Mouse (Mus musculus) forebrain, embryonic 15.5 days (tissue): ENCODE data around the gene Glrx. TPM values are rescaled to one million over a fixed set of nuclear protein-coding genes. Genes with fewer than 3 reads are reported as not detected.
A peak's percentile ranks its signal among the peaks of the same experiment; 100 is the strongest.

Experiments used
- ATAC-seq: fragments of 200-750 bp; cut with Nextera tagmentation; replicated peaks from 2 replicates; pipeline ENCODE4 v1.8.0; 2017; ENCODE audit warnings: mild to moderate bottlenecking, moderate TSS enrichment, moderate library complexity
- H3K27ac ChIP-seq: fragments of 300-500 bp; sonication (generic); replicated peaks from 2 replicates; pipeline ENCODE4 v1.5.1; 2015; ENCODE audit warnings: mild to moderate bottlenecking, inconsistent platforms
- H3K27me3 ChIP-seq: fragments of 300-500 bp; sonication (generic); 2 replicates; pipeline ENCODE4 v1.6.1; 2015; ENCODE audit warnings: inconsistent platforms
- H3K36me3 ChIP-seq: fragments of 300-500 bp; sonication (generic); 2 replicates; pipeline ENCODE4 v1.6.1; 2015; ENCODE audit warnings: mild to moderate bottlenecking, inconsistent platforms
- H3K4me1 ChIP-seq: fragments of 300-500 bp; sonication (generic); 2 replicates; pipeline ENCODE4 v1.6.1; 2015; ENCODE audit warnings: inconsistent platforms
- H3K4me2 ChIP-seq: fragments of 300-500 bp; sonication (generic); replicated peaks from 2 replicates; pipeline ENCODE4 v1.6.1; 2015; ENCODE audit warnings: mild to moderate bottlenecking, inconsistent platforms
- H3K4me3 ChIP-seq: fragments of 300-500 bp; sonication (generic); 2 replicates; pipeline ENCODE4 v1.5.1; 2015; ENCODE audit warnings: mild to moderate bottlenecking, inconsistent platforms
- H3K9ac ChIP-seq: fragments of 300-500 bp; sonication (generic); replicated peaks from 2 replicates; pipeline ENCODE4 v1.6.1; 2015; ENCODE audit warnings: mild to moderate bottlenecking, inconsistent platforms
- H3K9me3 ChIP-seq: fragments of 300-500 bp; sonication (generic); 2 replicates; pipeline ENCODE4 v1.6.1; 2016; ENCODE audit warnings: inconsistent platforms
- WGBS: fragments of 180-500 bp; shearing (Covaris S2); methylation state at CpG from one replicate; pipeline ENCODE4 v1.1.7; 2015; ENCODE audit warnings: mixed read lengths; 5-methylcytosine and 5-hydroxymethylcytosine counted together
- polyA plus RNA-seq: library from polyadenylated mRNA; unstranded; fragments of >200 nt; fragmentation: Nextera tagmentation; extraction: Ambion mirVana; gene quantifications from 2 replicates; pipeline ENCODE4 v1.2.1, GENCODE M21; 2015

The Glrx gene
- polyA plus RNA-seq: 29.5 and 31.5 TPM in 2 replicates

DNA sequence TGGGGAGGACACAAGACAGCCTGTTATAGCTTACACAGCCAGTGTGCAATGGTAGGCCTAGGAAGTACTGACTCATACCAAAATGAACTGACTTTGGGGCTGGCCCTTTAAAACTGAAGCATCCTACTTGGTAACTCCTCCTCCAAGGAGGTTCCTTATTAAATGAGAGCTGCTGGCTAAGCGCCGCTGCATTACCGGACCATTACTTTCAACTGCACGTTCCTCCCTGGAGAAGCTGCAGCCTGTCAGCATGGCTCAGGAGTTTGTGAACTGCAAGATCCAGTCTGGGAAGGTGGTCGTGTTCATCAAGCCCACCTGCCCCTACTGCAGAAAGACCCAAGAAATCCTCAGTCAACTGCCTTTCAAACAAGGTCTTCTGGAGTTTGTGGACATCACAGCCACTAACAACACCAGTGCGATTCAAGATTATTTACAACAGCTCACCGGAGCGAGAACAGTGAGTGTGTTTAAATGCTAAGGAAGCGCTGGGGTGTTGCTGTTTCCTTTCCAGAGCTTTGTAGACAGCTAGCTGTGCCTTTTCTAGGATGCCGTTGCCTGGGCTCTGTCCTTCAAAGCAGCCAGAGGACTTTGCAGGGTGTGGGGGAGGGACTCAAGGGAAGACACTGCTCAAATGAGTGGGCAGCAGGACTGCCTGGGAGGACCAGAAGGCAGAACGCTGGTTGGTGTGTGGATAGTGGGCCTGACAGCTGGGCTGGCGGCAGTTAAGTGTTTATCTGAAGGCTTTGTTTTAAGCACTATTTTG lies at the start of gene Glrx:
TSS of gene Glrx (plus strand) at position 150 of the 763 bp plus-strand sequence.
- no peaks in the 10 kb centered on the region for H3K9me3 ChIP-seq
- H3K4me1 ChIP-seq: peaks cover 19% of the 10 kb centered on the region
- peak within 1 kb of the TSS; percentile 43 for H3K4me3 ChIP-seq
- 1% methylated on average over 12 of the region's 12 CpGs for WGBS
- peak; percentile 92 for ATAC-seq
- H3K36me3 ChIP-seq: no peaks in the 10 kb centered on the region
- H3K27ac ChIP-seq: peak within 1 kb of the TSS; percentile 72
- no peaks in the 10 kb centered on the region for H3K27me3 ChIP-seq
- H3K4me2 ChIP-seq: peak within 1 kb of the TSS; percentile 49
- H3K9ac ChIP-seq: peak within 1 kb of the TSS; percentile 49

DNA sequence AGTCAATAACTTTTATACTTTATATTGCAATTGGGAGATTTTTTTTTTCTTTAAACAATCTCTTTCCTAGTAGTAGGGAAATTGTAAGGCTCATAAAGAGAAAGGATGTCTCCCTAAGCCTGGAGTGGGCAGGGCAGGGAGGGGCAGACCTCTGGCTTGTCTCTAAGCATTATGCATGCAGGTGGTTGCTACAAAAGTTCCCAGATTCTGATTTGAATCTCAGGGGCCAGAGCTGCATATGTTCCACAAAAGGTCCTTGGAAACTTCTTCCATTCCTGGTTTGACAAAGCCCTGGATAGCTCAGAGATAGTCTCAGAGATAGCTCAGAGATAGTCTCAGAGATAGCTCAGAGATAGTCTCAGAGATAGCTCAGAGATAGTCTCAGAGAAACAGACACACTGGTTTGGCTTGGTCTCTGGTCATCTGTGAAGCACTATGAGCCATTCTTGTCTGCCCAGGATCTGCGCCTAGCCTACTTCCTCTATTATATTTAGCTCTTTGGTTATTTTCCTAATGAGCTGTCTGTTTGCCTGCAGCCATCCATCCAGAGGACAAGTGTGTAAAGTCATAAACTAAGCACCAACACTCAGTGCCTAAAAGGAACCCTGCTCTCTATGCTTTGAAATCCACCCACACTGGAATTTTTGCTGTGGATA lies 49.0 kb upstream of the Glrx start:
- ATAC-seq: no peak
- WGBS: 86% methylated on average over 1 of the region's 1 CpGs
- no peaks in the 10 kb centered on the region for H3K4me1 ChIP-seq

DNA sequence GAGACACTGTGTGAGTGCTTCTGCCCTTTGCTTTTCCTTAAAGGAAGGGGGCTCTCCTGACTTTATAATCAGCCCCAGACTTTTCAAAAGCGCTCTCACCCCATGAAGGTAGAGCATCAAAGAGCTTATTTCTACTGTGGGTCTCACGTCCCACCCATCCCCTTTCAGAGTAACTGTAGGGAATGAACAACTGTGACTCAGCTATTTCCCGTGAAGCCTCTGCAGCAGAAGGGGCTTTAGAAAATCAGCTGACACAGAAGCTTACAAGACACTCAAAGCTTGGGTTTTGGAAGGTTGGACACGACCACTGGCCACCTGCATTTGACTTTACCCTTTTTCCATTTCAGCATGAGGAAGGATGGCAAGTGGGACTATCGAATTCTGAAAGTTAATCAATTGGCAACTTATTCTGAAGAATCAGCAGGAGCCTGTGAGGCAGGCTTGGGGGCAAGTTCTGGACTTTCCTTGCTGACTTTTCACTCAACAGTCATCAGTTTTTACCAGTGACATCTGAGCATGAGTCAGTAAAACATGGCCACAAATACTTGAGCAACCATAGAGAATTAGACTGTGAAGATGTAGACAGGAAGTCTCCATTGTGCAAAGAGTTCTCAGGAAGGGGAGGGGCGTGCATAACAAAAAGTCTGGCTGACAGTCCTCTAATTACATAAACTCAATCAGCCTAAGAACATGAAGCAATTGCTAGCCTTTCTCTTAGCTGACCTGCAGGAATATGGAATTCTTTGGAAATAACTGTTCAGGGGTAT lies 45.6 kb upstream of the Glrx start:
- WGBS: 62% methylated on average over 6 of the region's 6 CpGs
- Histone ChIP-seq H3K4me2 (no peak overlapping the region), H3K36me3 (no peaks in the 10 kb centered on the region), H3K27me3 (no peaks in the 10 kb centered on the region), H3K27ac (no peak overlapping the region), H3K9ac (no peak overlapping the region), H3K9me3 (no peaks in the 10 kb centered on the region), H3K4me3 (no peak overlapping the region), H3K4me1 (no peaks in the 10 kb centered on the region)
- no peak for ATAC-seq

More for the DNA sequence above, 49.0 kb upstream of the Glrx start:
- H3K4me2 ChIP-seq: no peak overlapping the region
- H3K9ac ChIP-seq: no peak overlapping the region
- no peaks in the 10 kb centered on the region for H3K9me3 ChIP-seq
- H3K4me3 ChIP-seq: no peak overlapping the region
- no peak overlapping the region for H3K27ac ChIP-seq
- no peaks in the 10 kb centered on the region for H3K27me3 ChIP-seq
- no peaks in the 10 kb centered on the region for H3K36me3 ChIP-seq

GRCm38 (mm10) chr13:75797369-75798141 lies 42.1 kb upstream of the Glrx start:
- Histone ChIP-seq H3K4me2 (peak overlapping the region; percentile 46), H3K9me3 (no peaks in the 10 kb centered on the region), H3K9ac (no peak overlapping the region), H3K4me1 (no peaks in the 10 kb centered on the region), H3K36me3 (no peaks in the 10 kb centered on the region), H3K27me3 (no peaks in the 10 kb centered on the region), H3K27ac (no peak overlapping the region), H3K4me3 (peak overlapping the region; percentile 21)
- peak; percentile 99 for ATAC-seq
- 35% methylated on average over 18 of the region's 18 CpGs for WGBS

DNA sequence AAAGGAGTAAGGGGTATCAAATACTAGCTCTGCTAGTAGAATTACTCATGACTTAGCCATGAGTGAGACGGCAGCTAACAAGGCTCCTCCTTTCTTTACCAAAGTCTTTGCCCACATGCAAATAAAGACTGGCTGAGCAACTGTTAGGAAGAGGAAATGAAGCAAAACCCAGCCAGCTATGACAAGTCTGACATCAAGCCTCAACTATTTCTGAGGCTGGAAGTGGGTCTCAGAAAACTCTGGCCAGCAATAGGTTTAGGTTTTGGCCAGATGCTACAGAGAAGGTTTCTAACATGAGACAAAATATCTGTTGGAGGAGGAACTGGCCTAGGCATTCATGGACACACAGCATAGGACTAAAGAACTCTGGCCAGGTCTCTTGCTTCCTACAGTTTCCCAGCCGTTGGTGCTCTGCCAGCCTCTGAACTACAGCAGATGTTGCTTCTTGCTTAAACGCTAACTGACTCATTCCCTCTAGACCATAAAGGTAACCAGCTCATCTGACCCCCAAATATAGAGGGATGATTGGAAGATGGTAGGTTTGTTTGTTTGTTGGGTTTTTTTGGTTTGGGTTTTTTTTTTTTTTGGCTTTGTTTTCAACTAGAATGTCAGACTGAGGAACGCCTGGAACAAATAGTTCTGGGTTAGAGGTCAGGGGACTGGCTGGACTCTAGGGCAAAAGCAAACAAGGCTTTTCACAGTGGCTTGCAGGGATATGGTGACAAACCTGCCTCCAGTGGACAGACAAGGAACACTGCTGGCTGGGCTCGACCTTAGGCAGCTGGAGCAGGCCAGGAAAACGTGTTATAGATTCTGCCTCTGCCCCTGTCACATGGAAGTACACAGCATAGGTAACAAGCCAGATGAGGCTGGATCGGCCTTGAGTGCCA lies 41.0 kb upstream of the Glrx start:
- Histone ChIP-seq H3K36me3 (no peaks in the 10 kb centered on the region), H3K4me1 (no peaks in the 10 kb centered on the region), H3K4me3 (no peak overlapping the region), H3K9ac (no peak overlapping the region), H3K27me3 (no peaks in the 10 kb centered on the region), H3K9me3 (no peaks in the 10 kb centered on the region), H3K4me2 (no peak overlapping the region), H3K27ac (no peak overlapping the region)
- ATAC-seq: no peak
- 79% methylated on average over 7 of the region's 7 CpGs for WGBS

DNA sequence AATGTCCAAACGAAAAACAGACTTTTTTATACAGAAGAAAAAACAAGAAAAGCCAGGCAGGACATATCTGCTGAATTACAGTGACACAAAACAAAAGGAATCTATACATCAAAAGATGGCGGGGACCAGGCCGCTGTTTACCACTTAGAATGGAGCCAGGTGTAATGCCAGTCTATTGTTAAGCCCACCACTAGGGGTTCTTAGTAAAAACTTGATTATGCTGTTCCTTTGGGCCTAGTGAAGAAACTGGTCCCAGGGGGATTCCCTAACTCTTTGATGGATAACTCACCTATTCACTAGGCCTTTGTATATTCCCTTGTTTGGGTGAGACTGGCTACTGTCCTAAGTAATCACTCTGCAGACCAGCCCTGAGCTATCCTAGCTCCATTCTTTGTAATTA lies 40.2 kb upstream of the Glrx start:
- Histone ChIP-seq H3K9me3 (no peaks in the 10 kb centered on the region), H3K36me3 (no peaks in the 10 kb centered on the region), H3K4me1 (no peaks in the 10 kb centered on the region), H3K4me2 (no peak overlapping the region), H3K4me3 (no peak overlapping the region), H3K27ac (no peak overlapping the region), H3K27me3 (no peaks in the 10 kb centered on the region), H3K9ac (no peak overlapping the region)
- ATAC-seq: no peak
- 83% methylated on average over 3 of the region's 3 CpGs for WGBS

DNA sequence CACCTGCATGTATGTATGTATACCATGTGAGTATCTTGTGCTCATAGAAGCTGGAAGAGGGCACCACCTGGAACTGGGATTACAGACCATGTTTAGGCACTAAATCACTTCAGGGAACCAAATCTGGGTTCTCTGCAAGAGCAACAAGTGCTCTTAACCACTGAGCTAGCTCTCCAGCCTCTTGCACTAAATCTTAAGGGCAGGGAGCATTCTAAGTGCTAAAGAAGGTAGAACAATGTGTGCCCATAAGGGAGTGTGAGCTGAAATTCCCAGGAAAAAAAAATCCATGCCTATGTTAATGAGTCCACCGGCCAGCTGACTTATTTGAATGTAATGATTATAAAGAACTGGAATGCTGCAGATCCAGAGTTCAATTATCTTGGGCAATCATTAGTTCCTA lies 31.7 kb upstream of the Glrx start:
- H3K4me1 ChIP-seq: no peaks in the 10 kb centered on the region
- H3K9me3 ChIP-seq: no peaks in the 10 kb centered on the region
- H3K36me3 ChIP-seq: no peaks in the 10 kb centered on the region
- no peak overlapping the region for H3K27ac ChIP-seq
- 49% methylated on average over 1 of the region's 1 CpGs for WGBS
- ATAC-seq: no peak
- no peak overlapping the region for H3K9ac ChIP-seq
- H3K27me3 ChIP-seq: no peaks in the 10 kb centered on the region
- H3K4me3 ChIP-seq: no peak overlapping the region
- no peak overlapping the region for H3K4me2 ChIP-seq

DNA sequence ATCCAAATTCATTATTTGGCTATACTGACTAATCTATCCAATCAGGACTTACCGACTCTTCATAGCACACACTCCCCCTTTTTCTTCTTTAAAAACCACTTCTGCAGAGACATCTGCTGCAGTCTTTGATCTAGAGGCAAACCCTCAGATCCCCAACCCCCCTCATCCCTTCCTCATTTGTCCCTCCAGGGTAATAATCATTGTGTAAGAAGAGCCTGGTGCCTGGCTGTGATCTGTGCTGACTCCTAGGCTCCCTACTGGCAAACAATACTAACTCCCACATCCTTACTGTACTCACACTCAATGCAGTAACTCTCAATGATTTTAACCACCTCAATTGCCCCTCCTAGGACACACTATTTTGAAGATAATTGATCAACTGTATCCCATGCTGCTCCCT lies 29.7 kb upstream of the Glrx start:
- ATAC-seq: no peak
- Histone ChIP-seq H3K27ac (no peak overlapping the region), H3K27me3 (no peaks in the 10 kb centered on the region), H3K9ac (no peak overlapping the region), H3K4me1 (no peaks in the 10 kb centered on the region), H3K4me2 (no peak overlapping the region), H3K4me3 (no peak overlapping the region), H3K36me3 (no peaks in the 10 kb centered on the region), H3K9me3 (no peaks in the 10 kb centered on the region)
- 94% methylated on average over 1 of the region's 1 CpGs for WGBS

GRCm38 (mm10) chr13:75817183-75817582 lies 22.5 kb upstream of the Glrx start:
- no peak overlapping the region for H3K27ac ChIP-seq
- ATAC-seq: no peak
- H3K9me3 ChIP-seq: no peaks in the 10 kb centered on the region
- no peaks in the 10 kb centered on the region for H3K27me3 ChIP-seq
- H3K4me3 ChIP-seq: no peak overlapping the region
- no peaks in the 10 kb centered on the region; the same call in 1 of the 2 replicates for H3K4me1 ChIP-seq
- no peak overlapping the region for H3K4me2 ChIP-seq
- no peak overlapping the region for H3K9ac ChIP-seq
- 99% methylated on average over 2 of the region's 2 CpGs for WGBS
- no peaks in the 10 kb centered on the region for H3K36me3 ChIP-seq

DNA sequence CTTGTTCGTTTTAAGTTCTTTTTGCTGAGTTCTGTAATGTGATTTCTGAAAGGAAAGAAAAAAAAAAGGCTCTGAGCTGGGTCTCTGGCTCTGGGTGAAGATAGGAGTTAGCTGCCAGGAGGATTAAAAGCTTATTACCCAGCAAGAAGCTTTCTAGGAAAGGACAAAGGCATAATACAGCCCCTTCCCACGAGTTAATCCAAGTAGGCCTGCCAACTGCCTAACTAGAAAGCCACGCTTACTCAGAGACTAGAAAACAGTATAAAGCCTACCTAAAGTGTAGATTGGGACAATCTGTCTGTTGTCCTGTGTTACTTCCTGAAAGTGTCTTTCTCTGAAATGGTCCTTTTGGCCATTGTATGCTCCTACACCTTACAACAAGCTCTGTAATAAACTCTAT lies 21.2 kb upstream of the Glrx start:
- WGBS: 8% methylated on average over 3 of the region's 3 CpGs
- Histone ChIP-seq H3K36me3 (no peaks in the 10 kb centered on the region), H3K4me3 (no peak overlapping the region), H3K9me3 (no peaks in the 10 kb centered on the region), H3K4me1 (no peaks in the 10 kb centered on the region; the same call in 1 of the 2 replicates), H3K4me2 (no peak overlapping the region), H3K9ac (no peak overlapping the region), H3K27ac (no peak overlapping the region), H3K27me3 (no peaks in the 10 kb centered on the region)
- ATAC-seq: no peak
